Mouse (Mus musculus) liver, embryonic 15.5 days (tissue): ENCODE data around the gene Plxnc1. TPM values are rescaled to one million over a fixed set of nuclear protein-coding genes. Genes with fewer than 3 reads are reported as not detected.

Source experiments
- ATAC-seq: fragments of 200-750 bp; cut with Nextera tagmentation; 2 replicates; pipeline ENCODE4 v1.8.0; 2017; ENCODE audit warnings: moderate number of reproducible peaks, mild to moderate bottlenecking, moderate library complexity; ENCODE audit not compliant: insufficient read depth
- H3K27ac ChIP-seq: fragments of 300-500 bp; sonication (generic); replicated peaks from 2 replicates; pipeline ENCODE4 v1.5.1; 2015; ENCODE audit warnings: mild to moderate bottlenecking, inconsistent platforms
- H3K27me3 ChIP-seq: fragments of 300-500 bp; sonication (generic); 2 replicates; pipeline ENCODE4 v1.6.1; 2015; ENCODE audit warnings: mild to moderate bottlenecking, inconsistent platforms
- H3K36me3 ChIP-seq: fragments of 300-500 bp; sonication (generic); replicated peaks from 2 replicates; pipeline ENCODE4 v1.6.1; 2015; ENCODE audit warnings: moderate library complexity, mild to moderate bottlenecking, inconsistent platforms
- H3K4me1 ChIP-seq: fragments of 300-500 bp; sonication (generic); replicated peaks from 2 replicates; pipeline ENCODE4 v1.6.1; 2015; ENCODE audit warnings: inconsistent platforms
- H3K4me2 ChIP-seq: fragments of 300-500 bp; sonication (generic); 2 replicates; pipeline ENCODE4 v1.6.1; 2015; ENCODE audit warnings: moderate library complexity, mild to moderate bottlenecking, inconsistent platforms
- H3K4me3 ChIP-seq: fragments of 300-500 bp; sonication (generic); replicated peaks from 2 replicates; pipeline ENCODE4 v1.5.1; 2015; ENCODE audit warnings: mild to moderate bottlenecking, inconsistent platforms
- H3K9ac ChIP-seq: fragments of 300-500 bp; sonication (generic); 2 replicates; pipeline ENCODE4 v1.6.1; 2015; ENCODE audit warnings: moderate library complexity, mild to moderate bottlenecking, inconsistent platforms
- H3K9me3 ChIP-seq: fragments of 300-500 bp; sonication (generic); replicated peaks from 2 replicates; pipeline ENCODE4 v1.6.1; 2016; ENCODE audit warnings: inconsistent platforms
- whole genome bisulfite sequencing: fragments of 180-500 bp; shearing (Covaris S2); methylation state at CpG from one replicate; pipeline ENCODE4 v1.1.7; 2015; ENCODE audit warnings: mixed read lengths; ENCODE audit not compliant: insufficient replicate concordance; 5-methylcytosine and 5-hydroxymethylcytosine counted together
- polyA plus RNA-seq: library from polyadenylated mRNA; unstranded; fragments of >200 nt; fragmentation: Nextera tagmentation; extraction: Ambion mirVana; gene quantifications from 2 replicates; pipeline ENCODE4 v1.2.1, GENCODE M21; 2015

Gene Plxnc1
- polyA plus RNA-seq, 1 experiment from 2014 or later, result 2.1 TPM

DNA sequence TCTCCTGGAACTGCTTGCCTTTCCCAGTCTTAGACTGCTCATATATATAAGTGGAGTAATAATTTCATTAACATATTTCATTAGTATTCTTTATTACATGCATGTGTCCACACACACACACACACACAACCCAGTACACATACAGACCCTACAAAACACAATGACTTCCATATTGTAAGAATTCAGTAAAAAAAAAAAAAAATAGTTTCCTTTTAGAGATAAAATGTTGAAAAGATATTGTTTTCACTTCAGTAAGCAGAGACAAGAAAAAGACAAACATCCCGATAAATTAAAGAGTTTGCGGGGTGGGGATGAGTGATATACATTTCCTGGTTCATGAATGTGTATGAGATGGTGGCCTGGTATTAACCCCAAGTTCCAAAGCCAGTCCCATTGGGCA is 34.8 kb downstream of the Plxnc1 start:
- Histone ChIP-seq H3K27ac (0 out of 2 replicates have a peak overlapping the region, but pooled peaks have one; percentile 19), H3K4me2 (no peak overlapping the region), H3K4me3 (no peak overlapping the region), H3K27me3 (no peaks in the 10 kb centered on the region), H3K9me3 (no peaks in the 10 kb centered on the region), H3K4me1 (peaks cover 49% of the 10 kb centered on the region), H3K36me3 (no peaks in the 10 kb centered on the region), H3K9ac (no peak overlapping the region)
- 92% methylated on average over 2 of the region's 2 CpGs for whole genome bisulfite sequencing
- ATAC-seq, result no peak

DNA sequence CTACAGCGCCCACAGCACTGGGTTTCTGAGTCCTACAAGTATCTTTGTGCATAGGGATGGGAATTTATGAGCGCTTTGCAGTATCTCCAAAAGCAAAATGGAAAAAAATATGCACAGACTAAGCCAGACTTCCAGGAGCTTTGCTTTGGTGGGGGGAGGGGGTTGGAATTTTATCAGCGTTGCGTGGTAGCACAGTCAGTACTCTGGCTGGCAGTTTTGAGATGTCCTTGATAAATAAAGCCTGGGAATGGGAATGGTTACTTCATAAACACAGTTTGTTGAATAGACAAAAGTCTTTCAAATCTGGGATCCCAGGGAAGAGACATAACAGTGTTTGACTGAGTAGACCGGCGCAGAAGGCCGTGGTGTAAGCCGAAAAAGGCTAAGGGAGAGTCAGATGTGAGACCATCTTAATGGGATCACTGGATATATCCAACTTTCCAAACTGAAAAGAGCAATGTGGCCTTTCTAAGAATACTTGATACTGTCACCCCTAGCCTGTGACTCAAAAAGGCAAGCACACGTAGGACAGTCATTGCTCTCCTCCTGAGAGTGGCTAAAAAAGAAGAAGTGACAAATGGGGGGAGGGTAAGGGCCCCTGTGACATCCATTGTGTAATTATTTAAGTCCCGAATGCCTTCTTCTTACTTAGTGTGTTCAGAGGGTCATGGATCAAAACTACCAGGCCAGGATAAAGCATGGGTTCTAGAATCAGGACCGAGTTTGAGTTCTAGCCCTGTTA is 35.5 kb downstream of the Plxnc1 start:
- no peaks in the 10 kb centered on the region for H3K9me3 ChIP-seq
- 71% methylated on average over 11 of the region's 11 CpGs for WGBS
- H3K27me3 ChIP-seq, result no peaks in the 10 kb centered on the region
- peaks cover 45% of the 10 kb centered on the region for H3K4me1 ChIP-seq
- no peak overlapping the region for H3K4me3 ChIP-seq
- ATAC-seq, result no peak
- no peak overlapping the region for H3K4me2 ChIP-seq
- H3K9ac ChIP-seq, result no peak overlapping the region
- H3K36me3 ChIP-seq, result no peaks in the 10 kb centered on the region
- H3K27ac ChIP-seq, result peak overlapping the region; percentile 24; the same call in 1 of the 2 replicates

DNA sequence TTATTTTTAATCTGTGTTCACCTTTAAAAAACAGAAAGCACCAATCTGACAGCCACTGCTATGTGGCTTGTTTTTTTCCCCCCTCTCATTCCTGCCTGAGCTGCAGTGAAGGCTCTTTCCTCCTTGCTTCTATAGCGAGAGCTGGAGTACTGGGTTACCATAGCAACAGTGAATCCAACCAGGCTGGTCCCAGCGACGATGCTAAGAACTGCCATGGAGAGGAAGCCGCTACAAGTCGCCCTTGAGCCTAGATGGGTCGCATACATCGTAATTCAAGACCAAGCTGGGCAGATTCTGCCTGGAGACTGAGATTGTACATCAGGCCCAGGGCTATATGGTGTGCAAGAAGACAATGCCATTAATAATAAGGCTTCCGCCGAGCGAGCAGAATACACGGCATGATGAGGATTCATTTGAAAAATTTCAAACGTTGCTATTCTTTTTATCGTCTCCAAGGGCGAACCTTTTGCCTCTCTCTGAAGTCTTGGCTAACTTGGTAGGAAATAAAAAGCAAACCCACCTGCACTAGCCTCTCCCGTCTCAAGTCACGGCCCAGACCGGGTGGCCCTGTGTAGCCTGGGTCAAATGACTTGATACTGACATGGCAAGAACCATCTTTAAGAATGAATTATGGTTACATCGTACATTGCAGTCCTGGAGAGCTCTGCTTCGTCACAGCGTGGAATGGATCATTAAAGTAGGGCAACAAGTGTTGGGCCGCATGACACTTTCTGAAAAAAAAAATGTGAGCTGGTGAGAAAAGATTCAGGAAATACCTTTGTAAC is 38.8 kb downstream of the Plxnc1 start:
- WGBS, result 72% methylated on average over 21 of the region's 21 CpGs

DNA sequence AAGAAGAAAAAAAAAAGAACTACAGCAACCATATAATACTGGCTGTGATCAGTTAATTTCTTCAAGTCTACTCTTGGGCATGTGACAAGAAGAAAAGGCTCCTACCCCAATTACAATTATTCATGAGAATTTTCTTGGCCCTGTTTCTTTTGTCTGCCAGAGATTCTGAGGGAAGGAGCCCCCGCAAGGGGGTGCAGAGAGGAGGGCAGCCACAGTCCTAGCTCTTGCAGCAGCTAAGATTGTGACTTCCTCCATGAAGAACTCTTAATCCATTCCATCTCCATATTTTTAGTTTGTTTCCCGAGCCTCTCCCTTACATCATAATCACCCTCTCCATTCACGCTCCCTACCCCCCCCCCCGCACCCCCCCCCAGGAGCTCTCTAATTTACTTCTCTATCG is 39.4 kb downstream of the Plxnc1 start:
- WGBS, result 72% methylated on average over 5 of the region's 5 CpGs
- Histone ChIP-seq H3K9ac (no peak overlapping the region), H3K4me1 (peaks cover 8% of the 10 kb centered on the region; the same call in 1 of the 2 replicates), H3K27ac (no peak overlapping the region), H3K9me3 (no peaks in the 10 kb centered on the region), H3K4me2 (no peak overlapping the region), H3K27me3 (no peaks in the 10 kb centered on the region), H3K36me3 (no peaks in the 10 kb centered on the region), H3K4me3 (no peak overlapping the region)
- ATAC-seq, result no peak

More for the DNA sequence above, 38.8 kb downstream of the Plxnc1 start:
- Histone ChIP-seq H3K36me3 (no peaks in the 10 kb centered on the region), H3K27me3 (no peaks in the 10 kb centered on the region), H3K27ac (no peak overlapping the region), H3K4me2 (no peak overlapping the region), H3K9me3 (no peaks in the 10 kb centered on the region), H3K4me3 (no peak overlapping the region), H3K9ac (no peak overlapping the region), H3K4me1 (peaks cover 13% of the 10 kb centered on the region)
- no peak for ATAC-seq

DNA sequence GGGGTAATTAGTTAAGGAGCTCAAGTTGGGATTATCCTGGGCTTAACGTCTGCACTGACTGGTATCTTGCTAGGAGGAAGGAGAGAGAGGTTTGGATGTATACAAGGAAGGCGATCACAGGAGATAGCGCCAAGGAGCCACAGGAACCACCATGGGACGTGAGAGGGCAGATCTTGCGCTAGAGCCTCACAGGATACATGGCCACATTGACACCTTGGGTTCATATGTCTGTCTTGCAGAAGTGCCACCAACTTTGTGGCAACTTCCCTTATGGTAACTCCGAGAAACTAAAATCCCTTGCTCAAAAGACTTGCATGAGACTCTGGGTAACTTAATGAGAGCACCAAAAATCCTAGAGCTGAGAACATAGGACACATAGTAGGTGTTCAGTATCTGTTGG is 47.7 kb downstream of the Plxnc1 start:
- no peak overlapping the region for H3K27ac ChIP-seq
- H3K4me1 ChIP-seq, result no peaks in the 10 kb centered on the region
- H3K9ac ChIP-seq, result no peak overlapping the region
- no peak for ATAC-seq
- H3K4me3 ChIP-seq, result no peak overlapping the region
- WGBS, result 70% methylated on average over 6 of the region's 6 CpGs
- no peaks in the 10 kb centered on the region for H3K27me3 ChIP-seq
- H3K4me2 ChIP-seq, result no peak overlapping the region
- no peaks in the 10 kb centered on the region for H3K9me3 ChIP-seq
- H3K36me3 ChIP-seq, result no peaks in the 10 kb centered on the region

DNA sequence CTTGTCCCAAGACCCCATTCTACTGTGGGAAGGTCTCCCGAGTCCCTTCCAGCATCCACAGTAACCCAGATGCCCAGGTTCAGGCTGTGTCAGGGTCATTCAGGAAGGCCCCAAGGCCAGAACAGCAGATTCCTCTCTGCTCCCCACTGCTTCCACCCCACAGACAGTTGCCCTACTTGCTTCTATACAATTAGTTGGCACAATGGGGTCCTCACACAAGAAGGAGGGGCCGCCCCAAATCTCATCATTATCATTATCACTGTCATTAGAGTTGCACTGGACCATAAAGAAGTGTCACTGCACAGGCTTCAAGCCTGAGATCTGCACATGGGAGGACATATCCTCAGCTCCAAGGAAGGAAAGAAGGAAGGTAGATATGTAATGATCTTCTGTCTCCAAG is 48.3 kb downstream of the Plxnc1 start:
- Histone ChIP-seq H3K36me3 (no peaks in the 10 kb centered on the region), H3K9me3 (no peaks in the 10 kb centered on the region), H3K4me2 (no peak overlapping the region), H3K27me3 (no peaks in the 10 kb centered on the region), H3K4me3 (no peak overlapping the region), H3K4me1 (no peaks in the 10 kb centered on the region), H3K27ac (no peak overlapping the region), H3K9ac (no peak overlapping the region)
- ATAC-seq, result no peak
- WGBS, result 58% methylated on average over 2 of the region's 2 CpGs

DNA sequence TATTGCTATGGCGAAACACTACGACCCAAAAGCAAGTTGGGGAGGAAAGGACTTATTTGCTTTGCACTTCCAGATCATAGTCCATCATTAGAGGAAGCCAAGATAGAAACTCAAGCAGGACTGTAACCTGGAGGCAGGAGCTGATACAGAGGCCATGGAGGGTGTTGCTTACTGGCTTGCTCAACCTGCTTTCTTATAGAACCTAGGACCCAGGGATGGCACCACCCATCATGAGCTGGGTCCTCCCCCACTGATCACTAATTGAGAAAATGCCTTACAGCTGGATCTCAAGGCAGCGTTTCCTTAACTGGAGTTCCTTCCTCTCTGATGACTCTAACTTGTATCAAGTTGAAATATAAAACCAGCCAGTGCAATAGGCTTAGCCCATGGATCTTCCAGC is 48.8 kb downstream of the Plxnc1 start:
- Histone ChIP-seq H3K4me3 (no peak overlapping the region), H3K27ac (no peak overlapping the region), H3K4me1 (no peaks in the 10 kb centered on the region), H3K27me3 (no peaks in the 10 kb centered on the region), H3K9me3 (no peaks in the 10 kb centered on the region), H3K36me3 (no peaks in the 10 kb centered on the region), H3K4me2 (no peak overlapping the region), H3K9ac (no peak overlapping the region)
- no peak for ATAC-seq
- WGBS, result 70% methylated on average over 3 of the region's 3 CpGs

DNA sequence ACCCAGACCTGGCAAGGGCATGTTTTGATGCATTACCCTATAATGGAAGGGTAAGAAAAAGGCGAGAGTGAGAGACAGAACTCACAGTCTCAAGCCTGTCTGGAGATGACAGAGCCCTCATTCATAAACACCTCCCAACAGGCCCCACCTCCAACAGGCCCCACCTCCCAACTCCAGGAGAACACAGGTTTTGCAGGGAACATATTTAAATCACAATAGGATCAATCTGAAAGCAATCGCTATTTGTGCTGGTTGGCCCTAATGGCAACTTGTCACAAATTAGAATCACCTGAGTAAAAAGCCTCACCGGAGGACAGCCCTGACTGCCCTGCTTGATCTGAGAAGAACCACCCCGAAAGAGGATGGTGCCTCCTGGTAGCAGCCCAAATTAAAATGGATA is 54.9 kb downstream of the Plxnc1 start:
- Histone ChIP-seq H3K9ac (no peak overlapping the region), H3K36me3 (peaks cover 6% of the 10 kb centered on the region; the same call in 1 of the 2 replicates), H3K27me3 (no peaks in the 10 kb centered on the region), H3K4me2 (no peak overlapping the region), H3K4me1 (no peaks in the 10 kb centered on the region), H3K27ac (no peak overlapping the region), H3K4me3 (no peak overlapping the region), H3K9me3 (no peaks in the 10 kb centered on the region)
- 81% methylated on average over 4 of the region's 4 CpGs for WGBS
- ATAC-seq, result no peak

DNA sequence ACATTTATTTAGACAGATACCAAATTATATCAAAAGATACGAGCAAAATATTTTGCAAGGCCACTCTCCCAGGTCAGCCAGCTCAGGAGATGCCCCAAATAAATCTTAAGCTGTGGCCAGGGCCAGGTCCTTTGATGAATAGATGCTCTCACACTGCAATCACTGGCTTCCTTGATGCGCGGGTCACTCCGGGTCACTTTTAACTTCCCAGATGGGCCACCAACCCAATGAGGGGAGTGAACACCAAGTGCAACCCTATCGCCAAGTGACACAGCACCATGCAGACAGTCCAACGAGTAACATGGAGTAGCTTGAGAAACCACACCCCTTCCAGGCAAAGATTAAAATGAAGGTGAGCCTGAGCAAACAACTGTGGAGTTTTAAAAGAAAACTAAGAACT is 61.4 kb downstream of the Plxnc1 start:
- peaks cover 2% of the 10 kb centered on the region; the same call in 1 of the 2 replicates for H3K36me3 ChIP-seq
- whole genome bisulfite sequencing, result 70% methylated on average over 6 of the region's 6 CpGs
- no peak overlapping the region for H3K4me2 ChIP-seq
- H3K4me3 ChIP-seq, result no peak overlapping the region
- H3K27me3 ChIP-seq, result no peaks in the 10 kb centered on the region
- peaks cover 9% of the 10 kb centered on the region; the same call in 1 of the 2 replicates for H3K4me1 ChIP-seq
- no peak for ATAC-seq
- H3K9ac ChIP-seq, result no peak overlapping the region
- no peaks in the 10 kb centered on the region for H3K9me3 ChIP-seq
- no peak overlapping the region for H3K27ac ChIP-seq

DNA sequence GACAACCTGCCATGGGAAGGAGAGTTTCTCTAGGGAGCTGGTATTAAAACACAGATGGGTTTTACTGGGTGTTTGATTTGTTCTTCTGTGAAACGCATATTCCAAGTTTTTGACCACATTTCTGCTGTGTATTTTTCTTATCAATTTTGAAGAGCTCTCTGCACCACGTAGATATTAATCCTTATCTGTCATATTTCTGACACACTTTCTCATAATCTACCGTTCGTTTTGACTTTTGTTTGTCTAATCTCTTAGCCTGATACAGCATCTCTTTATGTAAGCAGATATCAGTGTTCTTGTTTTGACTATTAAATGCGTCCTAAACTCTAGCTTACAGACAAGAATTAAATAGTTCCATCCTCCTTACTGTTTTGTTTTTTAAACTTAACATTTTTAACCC is 73.1 kb downstream of the Plxnc1 start:
- H3K27ac ChIP-seq, result no peak overlapping the region
- no peak overlapping the region for H3K4me2 ChIP-seq
- no peak overlapping the region for H3K9ac ChIP-seq
- H3K4me1 ChIP-seq, result peaks cover 12% of the 10 kb centered on the region; the same call in 1 of the 2 replicates
- H3K4me3 ChIP-seq, result no peak overlapping the region
- H3K36me3 ChIP-seq, result no peaks in the 10 kb centered on the region
- H3K9me3 ChIP-seq, result no peaks in the 10 kb centered on the region
- ATAC-seq, result no peak
- H3K27me3 ChIP-seq, result no peaks in the 10 kb centered on the region
- 35% methylated on average over 5 of the region's 5 CpGs for WGBS

DNA sequence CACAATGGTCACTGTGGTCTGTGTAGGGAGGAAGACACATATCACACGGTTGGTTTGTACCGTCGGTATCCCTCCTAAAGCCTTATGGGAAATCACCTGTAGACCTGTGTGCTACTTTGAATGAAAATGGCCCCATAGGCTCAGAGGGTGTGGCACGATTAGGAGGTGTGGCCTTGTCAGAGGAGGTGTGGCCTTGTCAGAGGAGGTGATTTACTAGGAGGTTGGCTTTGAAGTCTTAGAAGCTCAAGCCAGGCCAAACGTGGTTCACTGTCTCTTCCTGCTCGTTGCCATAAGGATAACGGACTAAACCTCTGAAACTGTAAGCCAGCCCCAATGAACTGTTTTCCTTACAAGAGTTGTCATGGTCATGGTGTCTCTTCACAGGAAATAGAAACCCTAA is 73.5 kb downstream of the Plxnc1 start:
- no peaks in the 10 kb centered on the region for H3K27me3 ChIP-seq
- no peak overlapping the region for H3K4me2 ChIP-seq
- WGBS, result 73% methylated on average over 7 of the region's 7 CpGs
- H3K9ac ChIP-seq, result no peak overlapping the region
- no peaks in the 10 kb centered on the region for H3K36me3 ChIP-seq
- H3K4me3 ChIP-seq, result no peak overlapping the region
- no peak overlapping the region for H3K27ac ChIP-seq
- ATAC-seq, result no peak
- no peaks in the 10 kb centered on the region for H3K9me3 ChIP-seq
- peaks cover 12% of the 10 kb centered on the region; the same call in 1 of the 2 replicates for H3K4me1 ChIP-seq
